27 mouse cellular contexts compared by ENCODE assay signal in genomic region chr1:185608440-185608839, GRCm38 (mm10).
"Had no signal": no experiment of that assay in that cellular context is flagged by ENCODE, and none has a peak within 500 bp of the region (broad histone marks: within the 10 kb centered on the region; RNA-seq: fewer than 3 reads in every experiment).

No protein-coding gene starts in this region.

- H3K4me2 ChIP-seq: heart, embryonic 11.5 days; heart, embryonic 13.5 days; heart, embryonic 15.5 days; hindbrain, embryonic 12.5 days; hindbrain, embryonic 14.5 days; intestine, embryonic 15.5 days; limb, embryonic 12.5 days; liver, embryonic 13.5 days; liver, embryonic 15.5 days had no signal

- H3K4me1 ChIP-seq: hindbrain, embryonic 10.5 days; hindbrain, embryonic 12.5 days; intestine, embryonic 15.5 days; limb, embryonic 10.5 days; limb, embryonic 12.5 days; liver, embryonic 13.5 days; liver, embryonic 15.5 days had no signal

- H3K9me3 ChIP-seq: heart, embryonic 13.5 days; heart, embryonic 15.5 days; hindbrain, embryonic 10.5 days; hindbrain, embryonic 12.5 days; intestine, embryonic 15.5 days; limb, embryonic 10.5 days; limb, embryonic 12.5 days; liver, embryonic 13.5 days; liver, embryonic 15.5 days had no signal

- ATAC-seq: hindbrain, embryonic 16.5 days; inflammation-experienced regulatory T-cells, adult 6 months; intestine, embryonic 15.5 days; intestine, postnatal 0 days; liver, postnatal 0 days had no signal

- H3K36me3 ChIP-seq: heart, embryonic 13.5 days; heart, embryonic 15.5 days; hindbrain, embryonic 10.5 days; hindbrain, embryonic 12.5 days; intestine, embryonic 15.5 days; limb, embryonic 10.5 days; limb, embryonic 12.5 days; liver, embryonic 13.5 days; liver, embryonic 15.5 days had no signal

- H3K27ac ChIP-seq: gastrocnemius, adult 2 months; heart, adult 2 months; heart, embryonic 13.5 days; heart, embryonic 15.5 days; hindbrain, embryonic 10.5 days; hindbrain, embryonic 12.5 days; hindbrain, embryonic 14.5 days; intestine, embryonic 15.5 days; layer of hippocampus, adult 2 months; left cerebral cortex, adult 2 months; limb, embryonic 10.5 days; limb, embryonic 12.5 days; liver, embryonic 13.5 days; liver, embryonic 15.5 days had no signal

- DNase-seq: gastrocnemius, adult 2 months; gastrocnemius, postnatal 10 days; gastrocnemius, postnatal 25 days; heart, adult 2 months; heart, postnatal 14 days; heart, postnatal 4 days; kidney, adult 18-20 months; kidney, postnatal 14 days; kidney, postnatal 4 days; liver; liver, embryonic 13.5 days; liver, postnatal 0 days had no signal

- H3K4me3 ChIP-seq: gastrocnemius, adult 2 months; heart, adult 2 months; heart, embryonic 13.5 days; heart, embryonic 15.5 days; hindbrain, embryonic 10.5 days; hindbrain, embryonic 12.5 days; intestine, embryonic 15.5 days; layer of hippocampus, adult 2 months; left cerebral cortex, adult 2 months; limb, embryonic 10.5 days; limb, embryonic 12.5 days; liver, embryonic 13.5 days; liver, embryonic 15.5 days had no signal

- H3K27me3 ChIP-seq: heart, embryonic 13.5 days; heart, embryonic 15.5 days; hindbrain, embryonic 12.5 days; intestine, embryonic 15.5 days; limb, embryonic 12.5 days; liver, embryonic 13.5 days; liver, embryonic 15.5 days had no signal

- H3K9ac ChIP-seq: heart, embryonic 13.5 days; heart, embryonic 15.5 days; hindbrain, embryonic 12.5 days; hindbrain, embryonic 14.5 days; intestine, embryonic 15.5 days; limb, embryonic 12.5 days; liver, embryonic 13.5 days; liver, embryonic 15.5 days; liver, postnatal 0 days had no signal
